Mouse (Mus musculus) myocyte (in vitro differentiated cells): ENCODE measurements around the gene Insr.

Experiments
- MAX ChIP-seq: IDR thresholded peaks from one replicate; pipeline ENCODE4 v1.6.1; 2011; ENCODE audit warnings: low read depth, mild to moderate bottlenecking, control low read depth
- POLR2A ChIP-seq: IDR thresholded peaks from one replicate; pipeline ENCODE4 v1.6.1; 2011; ENCODE audit warnings: low read depth, mild to moderate bottlenecking, control low read depth, moderate library complexity; ENCODE audit not compliant: insufficient read length

- TF ChIP-seq MAX = no peak
- TF ChIP-seq POLR2A = no peak
Measured at GRCm38 (mm10) chr8:3251101-3251500, 28.3 kb downstream of the Insr start.
